Mouse (Mus musculus): Measurements from ENCODE around the gene Gm12169.

DNA sequence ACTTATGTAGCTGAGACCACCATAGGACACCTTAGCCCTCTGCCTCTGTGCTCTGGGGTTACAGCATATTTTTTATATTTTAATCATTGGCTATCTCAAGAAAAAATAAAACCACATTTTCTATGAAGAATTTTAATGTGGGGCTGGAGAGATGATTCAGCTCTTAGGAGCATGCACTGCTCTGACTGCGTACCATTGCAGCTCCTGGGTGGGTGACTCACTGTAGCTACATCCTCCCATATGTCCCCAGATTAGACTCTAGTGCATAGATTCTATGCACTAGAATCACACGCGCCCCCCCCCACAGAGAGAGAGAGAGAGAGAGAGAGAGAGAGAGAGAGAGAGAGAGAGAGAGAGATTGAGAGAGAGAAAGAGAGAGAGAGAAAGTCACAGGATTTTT lies 28.7 kb downstream of the Gm12169 start:
- TF ChIP-seq GATA1 (IDR thresholded peaks at IDR 0.05; ENCODE audit: low read length) (no peak), TAL1 (IDR thresholded peaks at IDR 0.05; ENCODE audit: low read length) (no peak)
